Mouse (Mus musculus) erythroblast, embryonic 14.5 days (primary cell): ENCODE data around the gene Hsd17b1. TPM values are rescaled to one million over a fixed set of nuclear protein-coding genes. Genes with fewer than 3 reads are reported as not detected.

Experiments used
- H3K27me3 ChIP-seq: 2 replicates; pipeline ENCODE4 v1.6.1; 2012; ENCODE audit warnings: inconsistent platforms; ENCODE audit not compliant: control insufficient read depth
- H3K36me3 ChIP-seq: 2 replicates; pipeline ENCODE4 v1.6.1; 2012; ENCODE audit warnings: mild to moderate bottlenecking, inconsistent platforms; ENCODE audit not compliant: control insufficient read depth
- H3K4me1 ChIP-seq: 2 replicates; pipeline ENCODE4 v1.6.1; 2012; ENCODE audit warnings: inconsistent platforms; ENCODE audit not compliant: control insufficient read depth
- H3K4me3 ChIP-seq: replicated peaks from 2 replicates; pipeline ENCODE3; 2012; ENCODE audit warnings: moderate library complexity, mild to moderate bottlenecking, inconsistent platforms
- H3K9me3 ChIP-seq: 2 replicates; pipeline ENCODE4 v1.6.1; 2012; ENCODE audit warnings: low read length, inconsistent platforms, mixed read lengths; ENCODE audit not compliant: control insufficient read depth
- GATA1 ChIP-seq: IDR thresholded peaks from 2 replicates; pipeline ENCODE4 v1.6.1; 2012; ENCODE audit warnings: low read length, inconsistent platforms, mixed read lengths
- TAL1 ChIP-seq: IDR thresholded peaks from 3 replicates; pipeline ENCODE4 v1.6.1; 2012; ENCODE audit warnings: low read length, inconsistent platforms, mixed read lengths
- polyA plus RNA-seq: library from polyadenylated mRNA; stranded (reverse); fragments of >175 nt; gene quantifications from 2 replicates; pipeline ENCODE4 v1.2.3, GENCODE M21; 2012

The Hsd17b1 gene
- polyA plus RNA-seq, 1 experiment = 0.04 TPM

- no peaks in the 10 kb centered on the region for H3K27me3 ChIP-seq
- no peaks in the 10 kb centered on the region; the same call in 1 of the 2 replicates for H3K4me1 ChIP-seq
- H3K9me3 ChIP-seq = no peaks in the 10 kb centered on the region
- H3K4me3 ChIP-seq = no peak overlapping the region
- TF ChIP-seq GATA1 (no peak), TAL1 (no peak)
- peaks cover 100% of the 10 kb centered on the region for H3K36me3 ChIP-seq
These were observed 32.4 kb upstream of the Hsd17b1 start for GRCm38 (mm10) chr11:101045826-101046225.

DNA sequence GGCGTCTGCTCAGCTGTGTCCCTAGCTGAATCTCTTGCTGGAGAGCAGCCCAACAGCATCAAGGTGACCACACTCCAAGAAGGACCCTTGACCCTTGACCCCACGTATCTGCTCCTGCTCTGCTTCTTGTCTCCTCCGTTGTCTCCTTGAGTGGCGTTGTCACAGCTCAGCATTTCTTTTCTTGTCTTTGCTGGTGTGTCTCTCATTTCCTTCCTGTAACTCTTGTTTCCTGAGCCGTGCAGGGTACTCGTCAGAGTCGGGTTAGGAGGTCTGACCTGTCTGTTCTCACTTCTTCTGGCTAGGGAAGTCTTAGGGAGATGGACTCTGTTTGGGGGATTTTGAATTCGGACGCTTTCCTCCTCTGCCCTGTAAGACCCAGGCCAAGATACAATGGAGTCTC, 31.8 kb upstream of the Hsd17b1 start:
- Histone ChIP-seq H3K4me1 (no peaks in the 10 kb centered on the region; the same call in 1 of the 2 replicates), H3K36me3 (peaks cover 100% of the 10 kb centered on the region), H3K9me3 (no peaks in the 10 kb centered on the region), H3K27me3 (no peaks in the 10 kb centered on the region), H3K4me3 (no peak overlapping the region)
- no peak for TF ChIP-seq TAL1
- no peak for TF ChIP-seq GATA1

- Histone ChIP-seq H3K36me3 (peaks cover 100% of the 10 kb centered on the region), H3K27me3 (no peaks in the 10 kb centered on the region), H3K9me3 (no peaks in the 10 kb centered on the region), H3K4me3 (no peak overlapping the region), H3K4me1 (no peaks in the 10 kb centered on the region; the same call in none of the 2 replicates)
- TF ChIP-seq TAL1 (no peak), GATA1 (no peak)
These were observed 30.7 kb upstream of the Hsd17b1 start for GRCm38 (mm10) chr11:101047502-101047901.

GRCm38 (mm10) chr11:101050359-101050758, 27.9 kb upstream of the Hsd17b1 start:
- Histone ChIP-seq H3K27me3 (no peaks in the 10 kb centered on the region), H3K36me3 (peaks cover 100% of the 10 kb centered on the region), H3K9me3 (peaks cover 12% of the 10 kb centered on the region), H3K4me3 (no peak overlapping the region), H3K4me1 (peaks cover 6% of the 10 kb centered on the region)
- no peak for TF ChIP-seq GATA1
- TF ChIP-seq TAL1 = no peak

- Histone ChIP-seq H3K4me1 (peaks cover 8% of the 10 kb centered on the region), H3K4me3 (no peak overlapping the region), H3K9me3 (peaks cover 12% of the 10 kb centered on the region), H3K36me3 (peaks cover 100% of the 10 kb centered on the region), H3K27me3 (no peaks in the 10 kb centered on the region)
- TF ChIP-seq TAL1 (no peak), GATA1 (no peak)
These were observed 27.1 kb upstream of the Hsd17b1 start for GRCm38 (mm10) chr11:101051051-101051493.

GRCm38 (mm10) chr11:101051617-101052016, 26.6 kb upstream of the Hsd17b1 start:
- H3K4me3 ChIP-seq = no peak overlapping the region
- peaks cover 100% of the 10 kb centered on the region for H3K36me3 ChIP-seq
- peaks cover 8% of the 10 kb centered on the region for H3K4me1 ChIP-seq
- H3K9me3 ChIP-seq = peaks cover 12% of the 10 kb centered on the region
- TF ChIP-seq GATA1 (no peak), TAL1 (no peak)
- H3K27me3 ChIP-seq = no peaks in the 10 kb centered on the region

DNA sequence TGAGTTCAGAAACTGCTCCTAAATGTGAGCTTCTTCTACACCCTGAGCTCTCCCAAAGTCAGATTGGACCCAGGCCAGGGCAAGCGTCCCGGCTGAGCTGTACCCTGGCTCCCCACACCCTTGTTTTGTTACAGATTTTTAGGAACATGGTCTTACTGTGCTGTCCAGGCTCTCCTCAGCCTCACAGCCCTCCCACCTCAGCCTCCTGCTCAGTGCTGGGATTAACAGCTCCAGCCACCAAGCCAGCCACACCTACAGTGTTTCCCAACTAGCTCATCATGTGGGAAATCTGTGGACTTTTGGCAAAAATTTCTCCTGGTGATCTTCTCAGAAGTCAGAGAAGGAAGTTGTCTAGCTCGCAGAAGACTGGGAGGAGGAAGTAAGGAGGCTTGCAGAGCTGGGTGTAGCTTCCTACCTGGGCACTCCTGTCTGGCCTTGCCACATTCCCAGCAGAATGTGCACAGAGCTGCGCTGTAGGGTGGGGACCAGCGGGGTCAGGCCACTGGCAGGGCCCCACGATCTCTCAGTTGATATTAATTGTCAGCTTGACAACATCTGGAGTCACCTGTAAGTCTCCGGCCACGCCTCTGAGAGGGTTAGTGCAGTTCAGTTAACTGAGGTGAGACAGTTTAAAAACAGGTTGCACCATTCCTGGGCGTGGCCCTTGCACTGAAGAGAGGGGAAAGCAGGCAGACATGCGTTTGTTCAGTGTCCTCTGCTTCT, 25.3 kb upstream of the Hsd17b1 start:
- H3K4me3 ChIP-seq = no peak overlapping the region
- no peaks in the 10 kb centered on the region for H3K27me3 ChIP-seq
- peaks cover 14% of the 10 kb centered on the region for H3K4me1 ChIP-seq
- peaks cover 100% of the 10 kb centered on the region for H3K36me3 ChIP-seq
- peaks cover 12% of the 10 kb centered on the region for H3K9me3 ChIP-seq
- TF ChIP-seq TAL1 = no peak
- no peak for TF ChIP-seq GATA1

DNA sequence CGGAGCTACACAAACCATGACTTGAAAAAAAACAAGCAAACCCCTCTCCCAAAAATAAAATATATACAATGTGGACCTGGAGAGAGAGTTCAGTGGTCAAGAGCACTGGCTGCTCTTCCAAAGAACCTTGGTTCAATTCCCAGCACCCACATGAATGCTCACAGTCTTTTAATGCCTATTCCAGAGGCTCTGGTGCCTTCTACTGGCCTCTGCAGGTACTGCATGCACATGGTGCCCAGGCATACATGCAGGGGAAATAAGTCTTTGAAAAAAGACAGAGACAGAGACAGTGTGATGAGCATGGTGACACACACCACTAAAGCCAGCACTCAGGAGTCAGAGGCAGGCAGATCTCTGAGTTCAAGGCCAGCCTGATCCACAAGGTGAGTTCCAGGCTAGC, 24.2 kb upstream of the Hsd17b1 start:
- no peak overlapping the region for H3K4me3 ChIP-seq
- peaks cover 25% of the 10 kb centered on the region for H3K4me1 ChIP-seq
- TF ChIP-seq GATA1 (no peak), TAL1 (no peak)
- H3K9me3 ChIP-seq = peaks cover 12% of the 10 kb centered on the region
- H3K36me3 ChIP-seq = peaks cover 100% of the 10 kb centered on the region
- H3K27me3 ChIP-seq = no peaks in the 10 kb centered on the region

DNA sequence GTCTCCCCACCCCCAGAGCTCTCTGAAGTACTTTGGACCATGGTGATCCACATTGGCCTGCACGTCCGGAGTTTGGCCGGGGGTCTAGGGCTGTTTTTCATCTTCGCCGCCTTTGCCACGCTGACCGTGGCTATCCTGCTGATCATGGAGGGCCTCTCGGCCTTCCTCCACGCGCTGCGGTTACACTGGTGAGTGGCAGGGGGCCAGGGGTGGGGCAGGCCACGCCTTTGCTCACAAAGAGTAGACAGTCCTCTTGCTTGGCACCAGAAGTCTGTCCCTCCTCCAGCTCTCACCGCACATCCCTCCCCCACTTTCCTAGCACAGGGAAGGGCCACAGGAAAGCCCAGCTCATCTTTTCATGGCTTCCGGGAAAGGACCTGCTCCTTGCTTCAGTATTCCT, 22.8 kb upstream of the Hsd17b1 start:
- Histone ChIP-seq H3K4me1 (peaks cover 25% of the 10 kb centered on the region), H3K4me3 (no peak overlapping the region), H3K9me3 (peaks cover 12% of the 10 kb centered on the region), H3K36me3 (peaks cover 100% of the 10 kb centered on the region), H3K27me3 (no peaks in the 10 kb centered on the region)
- TF ChIP-seq GATA1 = no peak
- TF ChIP-seq TAL1 = no peak
